Mouse (Mus musculus): ENCODE measurements at regions not wholly inside any gene's neighbourhood (a gene's known extent, or its start where the extent isn't known, plus 50 kb on each side); places are given as distances from the start of the nearest gene placed in this dataset.

- WGBS: 74% methylated on average over 3 of the region's 3 CpGs
- no peak for ATAC-seq (ENCODE audit: low FRiP score)
Measured at GRCm38 (mm10) chr17:63677996-63678657, 178.3 kb upstream of the Fbxl17 start.

GRCm38 (mm10) chr17:63680479-63680878 is 180.7 kb upstream of the Fbxl17 start:
- H3K27ac ChIP-seq (replicated peaks): no peak overlapping the region
- H3K4me2 ChIP-seq: no peak overlapping the region
- no peak for ATAC-seq (ENCODE audit: low FRiP score)
- no peaks in the 10 kb centered on the region for H3K27me3 ChIP-seq (replicated peaks)
- H3K36me3 ChIP-seq: no peaks in the 10 kb centered on the region
- no peak overlapping the region for H3K4me3 ChIP-seq (replicated peaks)
- no peaks in the 10 kb centered on the region for H3K9me3 ChIP-seq (replicated peaks)
- H3K4me1 ChIP-seq: 0 out of 2 replicates have a peak, but pooled peaks cover 5% of the 10 kb centered on the region
- no peak overlapping the region for H3K9ac ChIP-seq (replicated peaks)
- 64% methylated on average over 3 of the region's 3 CpGs for WGBS

More at GRCm38 (mm10) chr17:63677996-63678657, 178.3 kb upstream of the Fbxl17 start:
- Histone ChIP-seq H3K27me3 (replicated peaks) (no peaks in the 10 kb centered on the region), H3K36me3 (no peaks in the 10 kb centered on the region), H3K9me3 (replicated peaks) (no peaks in the 10 kb centered on the region), H3K4me2 (no peak overlapping the region), H3K4me3 (replicated peaks) (no peak overlapping the region), H3K4me1 (0 out of 2 replicates have a peak, but pooled peaks cover 2% of the 10 kb centered on the region), H3K9ac (replicated peaks) (no peak overlapping the region), H3K27ac (replicated peaks) (no peak overlapping the region)

GRCm38 (mm10) chr17:63683345-63683744 is 179.5 kb upstream of the Fer start:
- H3K27ac ChIP-seq (replicated peaks): no peak overlapping the region
- no peaks in the 10 kb centered on the region for H3K36me3 ChIP-seq
- H3K9ac ChIP-seq (replicated peaks): no peak overlapping the region
- WGBS: 83% methylated on average over 9 of the region's 9 CpGs
- H3K4me2 ChIP-seq: no peak overlapping the region
- peaks cover 8% of the 10 kb centered on the region; the same call in 1 of the 2 replicates for H3K4me1 ChIP-seq
- H3K9me3 ChIP-seq (replicated peaks): no peaks in the 10 kb centered on the region
- H3K27me3 ChIP-seq (replicated peaks): no peaks in the 10 kb centered on the region
- no peak for ATAC-seq (ENCODE audit: low FRiP score)
- H3K4me3 ChIP-seq (replicated peaks): no peak overlapping the region

- Histone ChIP-seq H3K4me3 (replicated peaks) (no peak overlapping the region), H3K27me3 (replicated peaks) (no peaks in the 10 kb centered on the region), H3K27ac (replicated peaks) (no peak overlapping the region), H3K36me3 (no peaks in the 10 kb centered on the region), H3K4me2 (no peak overlapping the region), H3K9ac (replicated peaks) (no peak overlapping the region), H3K4me1 (peaks cover 8% of the 10 kb centered on the region; the same call in 1 of the 2 replicates), H3K9me3 (replicated peaks) (no peaks in the 10 kb centered on the region)
- 97% methylated on average over 3 of the region's 3 CpGs for WGBS
- no peak for ATAC-seq (ENCODE audit: low FRiP score)
Measured at GRCm38 (mm10) chr17:63684026-63684425, 178.8 kb upstream of the Fer start.

GRCm38 (mm10) chr17:63685956-63686355 is 176.9 kb upstream of the Fer start:
- Histone ChIP-seq H3K4me1 (peaks cover 8% of the 10 kb centered on the region; the same call in 1 of the 2 replicates), H3K4me3 (replicated peaks) (no peak overlapping the region), H3K27ac (replicated peaks) (no peak overlapping the region), H3K36me3 (no peaks in the 10 kb centered on the region), H3K27me3 (replicated peaks) (no peaks in the 10 kb centered on the region), H3K9me3 (replicated peaks) (no peaks in the 10 kb centered on the region), H3K4me2 (no peak overlapping the region), H3K9ac (replicated peaks) (no peak overlapping the region)
- WGBS: 18% methylated on average over 4 of the region's 4 CpGs
- peak; percentile 75; the same call in 1 of the 2 replicates for ATAC-seq (ENCODE audit: low FRiP score)

GRCm38 (mm10) chr17:63686361-63686760 is 176.5 kb upstream of the Fer start:
- H3K4me3 ChIP-seq (replicated peaks): no peak overlapping the region
- H3K4me1 ChIP-seq: peaks cover 8% of the 10 kb centered on the region; the same call in 1 of the 2 replicates
- H3K27me3 ChIP-seq (replicated peaks): no peaks in the 10 kb centered on the region
- no peaks in the 10 kb centered on the region for H3K36me3 ChIP-seq
- no peaks in the 10 kb centered on the region for H3K9me3 ChIP-seq (replicated peaks)
- no peak overlapping the region for H3K9ac ChIP-seq (replicated peaks)
- no peak overlapping the region for H3K4me2 ChIP-seq
- WGBS: 58% methylated on average over 4 of the region's 4 CpGs
- H3K27ac ChIP-seq (replicated peaks): no peak overlapping the region
- ATAC-seq (ENCODE audit: low FRiP score): no peak

GRCm38 (mm10) chr17:63689291-63689690 is 173.6 kb upstream of the Fer start:
- H3K36me3 ChIP-seq: no peaks in the 10 kb centered on the region
- no peak for ATAC-seq (ENCODE audit: low FRiP score)
- H3K4me3 ChIP-seq (replicated peaks): no peak overlapping the region
- H3K4me2 ChIP-seq: no peak overlapping the region
- H3K4me1 ChIP-seq: peaks cover 8% of the 10 kb centered on the region; the same call in 1 of the 2 replicates
- no peaks in the 10 kb centered on the region for H3K9me3 ChIP-seq (replicated peaks)
- no peak overlapping the region for H3K27ac ChIP-seq (replicated peaks)
- 82% methylated on average over 8 of the region's 8 CpGs for WGBS
- no peak overlapping the region for H3K9ac ChIP-seq (replicated peaks)
- H3K27me3 ChIP-seq (replicated peaks): no peaks in the 10 kb centered on the region

- Histone ChIP-seq H3K27me3 (replicated peaks) (no peaks in the 10 kb centered on the region), H3K4me2 (no peak overlapping the region), H3K27ac (replicated peaks) (no peak overlapping the region), H3K9me3 (replicated peaks) (no peaks in the 10 kb centered on the region), H3K9ac (replicated peaks) (no peak overlapping the region), H3K4me1 (no peaks in the 10 kb centered on the region), H3K36me3 (no peaks in the 10 kb centered on the region), H3K4me3 (replicated peaks) (no peak overlapping the region)
- 90% methylated on average over 11 of the region's 11 CpGs for WGBS
- no peak for ATAC-seq (ENCODE audit: low FRiP score)
Measured at GRCm38 (mm10) chr17:63690829-63691689, 171.8 kb upstream of the Fer start.

GRCm38 (mm10) chr17:63691690-63691968 is 171.2 kb upstream of the Fer start:
- Histone ChIP-seq H3K9me3 (replicated peaks) (no peaks in the 10 kb centered on the region), H3K27me3 (replicated peaks) (no peaks in the 10 kb centered on the region), H3K36me3 (no peaks in the 10 kb centered on the region), H3K4me1 (no peaks in the 10 kb centered on the region), H3K4me3 (replicated peaks) (no peak overlapping the region), H3K9ac (replicated peaks) (no peak overlapping the region), H3K27ac (replicated peaks) (no peak overlapping the region), H3K4me2 (no peak overlapping the region)
- no peak for ATAC-seq (ENCODE audit: low FRiP score)
- WGBS: 77% methylated on average over 3 of the region's 3 CpGs

- H3K4me1 ChIP-seq: no peaks in the 10 kb centered on the region
- H3K27me3 ChIP-seq (replicated peaks): no peaks in the 10 kb centered on the region
- no peak overlapping the region for H3K4me2 ChIP-seq
- 59% methylated on average over 1 of the region's 1 CpGs for WGBS
- H3K36me3 ChIP-seq: no peaks in the 10 kb centered on the region
- no peaks in the 10 kb centered on the region for H3K9me3 ChIP-seq (replicated peaks)
- no peak overlapping the region for H3K27ac ChIP-seq (replicated peaks)
- no peak for ATAC-seq (ENCODE audit: low FRiP score)
- H3K4me3 ChIP-seq (replicated peaks): no peak overlapping the region
- no peak overlapping the region for H3K9ac ChIP-seq (replicated peaks)
Measured at GRCm38 (mm10) chr17:63693274-63693673, 169.6 kb upstream of the Fer start.

GRCm38 (mm10) chr17:63699537-63699936 is 163.3 kb upstream of the Fer start:
- ATAC-seq (ENCODE audit: low FRiP score): no peak
- Histone ChIP-seq H3K9me3 (replicated peaks) (no peaks in the 10 kb centered on the region), H3K4me3 (replicated peaks) (no peak overlapping the region), H3K27ac (replicated peaks) (no peak overlapping the region), H3K9ac (replicated peaks) (no peak overlapping the region), H3K27me3 (replicated peaks) (no peaks in the 10 kb centered on the region), H3K4me1 (no peaks in the 10 kb centered on the region), H3K36me3 (no peaks in the 10 kb centered on the region), H3K4me2 (no peak overlapping the region)
- 91% methylated on average over 6 of the region's 6 CpGs for WGBS

- H3K27ac ChIP-seq (replicated peaks): no peak overlapping the region
- WGBS: 93% methylated on average over 3 of the region's 3 CpGs
- H3K4me2 ChIP-seq: no peak overlapping the region
- no peaks in the 10 kb centered on the region for H3K4me1 ChIP-seq
- H3K9me3 ChIP-seq (replicated peaks): no peaks in the 10 kb centered on the region
- H3K27me3 ChIP-seq (replicated peaks): no peaks in the 10 kb centered on the region
- H3K4me3 ChIP-seq (replicated peaks): no peak overlapping the region
- no peaks in the 10 kb centered on the region for H3K36me3 ChIP-seq
- no peak overlapping the region for H3K9ac ChIP-seq (replicated peaks)
- no peak for ATAC-seq (ENCODE audit: low FRiP score)
Measured at GRCm38 (mm10) chr17:63704991-63705390, 157.9 kb upstream of the Fer start.
